Comparison of ENCODE assay signal across 26 mouse cellular contexts in genomic region chr8:112730583-112731432, GRCm38 (mm10).
DNase-seq lines count a peak whose midpoint lies in the region; ATAC-seq and TF ChIP-seq lines count a peak whose summit lies in the region.
"Had no signal": no experiment of that assay in that cellular context is flagged by ENCODE, and none has a peak within 500 bp of the region (broad histone marks: within the 10 kb centered on the region; RNA-seq: fewer than 3 reads in every experiment).

No protein-coding gene starts in this region.

- no peaks in the 10 kb centered on the region for H3K9me3 ChIP-seq in intestine, embryonic 14.5 days (ENCODE audit: control insufficient read depth, low read length)
- H3K9me3 ChIP-seq in intestine, postnatal 0 days (ENCODE audit: control insufficient read depth) = no peaks in the 10 kb centered on the region
- no peaks in the 10 kb centered on the region for H3K9me3 ChIP-seq in intestine, embryonic 15.5 days
- H3K9me3 ChIP-seq in stomach, embryonic 16.5 days (replicated peaks; ENCODE audit: control insufficient read depth, low read length) = no peaks in the 10 kb centered on the region
- H3K9me3 ChIP-seq: forebrain, embryonic 12.5 days; heart, embryonic 10.5 days; heart, embryonic 15.5 days; limb, embryonic 10.5 days; limb, embryonic 15.5 days had no signal

- WGBS in intestine, embryonic 14.5 days = 42% methylated on average over 15 of the region's 15 CpGs
- WGBS in intestine, postnatal 0 days = 58% methylated on average over 15 of the region's 15 CpGs
- WGBS in intestine, embryonic 15.5 days = 47% methylated on average over 15 of the region's 15 CpGs
- 54% methylated on average over 15 of the region's 15 CpGs for WGBS in stomach, embryonic 16.5 days

- H3K27ac ChIP-seq in intestine, embryonic 14.5 days (ENCODE audit: low read depth) = peak overlapping the region; percentile 75
- H3K27ac ChIP-seq in intestine, postnatal 0 days (ENCODE audit: low read depth, low read length) = no peak overlapping the region
- H3K27ac ChIP-seq in intestine, embryonic 15.5 days = peak overlapping the region; percentile 36
- peak overlapping the region; percentile 42 for H3K27ac ChIP-seq in stomach, embryonic 16.5 days (ENCODE audit: low read length)
- H3K27ac ChIP-seq: forebrain, embryonic 12.5 days; heart, embryonic 10.5 days; heart, embryonic 15.5 days; layer of hippocampus, adult 2 months; limb, embryonic 10.5 days; limb, embryonic 15.5 days; liver, embryonic 14.5 days had no signal

- H3K9ac ChIP-seq in intestine, embryonic 14.5 days (ENCODE audit: low read length) = no peak overlapping the region
- H3K9ac ChIP-seq in intestine, postnatal 0 days (ENCODE audit: low read depth, low read length) = no peak overlapping the region
- H3K9ac ChIP-seq in intestine, embryonic 15.5 days = no peak overlapping the region
- no peak overlapping the region for H3K9ac ChIP-seq in stomach, embryonic 16.5 days (ENCODE audit: low read length)
- H3K9ac ChIP-seq: forebrain, embryonic 12.5 days; heart, embryonic 15.5 days; limb, embryonic 15.5 days; liver, embryonic 14.5 days had no signal

- H3K4me2 ChIP-seq in intestine, embryonic 14.5 days (ENCODE audit: low read length) = no peak overlapping the region
- H3K4me2 ChIP-seq in intestine, postnatal 0 days (replicated peaks; ENCODE audit: low read depth) = no peak overlapping the region
- no peak overlapping the region for H3K4me2 ChIP-seq in intestine, embryonic 15.5 days (replicated peaks)
- H3K4me2 ChIP-seq in stomach, embryonic 16.5 days (ENCODE audit: low read depth, low read length) = no peak overlapping the region; the same call in 1 of the 2 replicates
- H3K4me2 ChIP-seq: forebrain, embryonic 12.5 days; heart, embryonic 15.5 days; limb, embryonic 15.5 days had no signal

- peak; percentile 57 for DNase-seq in intestine, embryonic 14.5 days (ENCODE audit: low spot score)
- peak; percentile 33 for DNase-seq in Muller cell, postnatal 12 days (ENCODE audit: inconsistent ontology term)
- no peak for DNase-seq in cerebellum, adult 8-10 months
- DNase-seq in embryo, embryonic 10.5 days (ENCODE audit: low spot score) = no peak
- DNase-seq: adrenal gland, postnatal 10 days; cerebellum, adult 11-12 months; cerebellum, postnatal 10 days; gastrocnemius, postnatal 10 days; kidney, adult 2 months; kidney, postnatal 36 days; lung, adult 2 months; lung, postnatal 4 days; midbrain, embryonic 14.5 days; right cerebral cortex, postnatal 4 days; thymus, postnatal 25 days had no signal

- ATAC-seq in intestine, embryonic 14.5 days (replicated peaks; ENCODE audit: low FRiP score, low TSS enrichment, low read depth) = peak; percentile 75
- no peak for ATAC-seq in intestine, postnatal 0 days
- ATAC-seq in intestine, embryonic 15.5 days = peak; percentile 68
- peak; percentile 73 for ATAC-seq in stomach, embryonic 16.5 days (ENCODE audit: insufficient read depth, low FRiP score)
- ATAC-seq in granulocyte monocyte progenitor cell, adult 5-6 weeks (replicated peaks; ENCODE audit: poor library complexity, severe bottlenecking) = no peak

- TF ChIP-seq CTCF in intestine, postnatal 0 days (IDR thresholded peaks at IDR 0.05; ENCODE audit: low read depth) = no peak

- H3K36me3 ChIP-seq in intestine, embryonic 14.5 days (ENCODE audit: control insufficient read depth, insufficient read depth, low read length) = no peaks in the 10 kb centered on the region
- no peaks in the 10 kb centered on the region for H3K36me3 ChIP-seq in intestine, postnatal 0 days (ENCODE audit: control insufficient read depth, insufficient read depth)
- no peaks in the 10 kb centered on the region for H3K36me3 ChIP-seq in intestine, embryonic 15.5 days
- H3K36me3 ChIP-seq in stomach, embryonic 16.5 days (ENCODE audit: control insufficient read depth, insufficient read depth, low read length) = no peaks in the 10 kb centered on the region
- H3K36me3 ChIP-seq: forebrain, embryonic 12.5 days; heart, embryonic 10.5 days; heart, embryonic 15.5 days; limb, embryonic 10.5 days; limb, embryonic 15.5 days had no signal

- no peak overlapping the region for H3K4me3 ChIP-seq in intestine, embryonic 14.5 days (ENCODE audit: low read depth, low read length)
- H3K4me3 ChIP-seq in intestine, postnatal 0 days (ENCODE audit: low read depth, low read length) = no peak overlapping the region
- no peak overlapping the region for H3K4me3 ChIP-seq in intestine, embryonic 15.5 days (replicated peaks)
- H3K4me3 ChIP-seq in stomach, embryonic 16.5 days (replicated peaks; ENCODE audit: low read length) = no peak overlapping the region
- H3K4me3 ChIP-seq: forebrain, embryonic 12.5 days; heart, embryonic 10.5 days; heart, embryonic 15.5 days; layer of hippocampus, adult 2 months; limb, embryonic 10.5 days; limb, embryonic 15.5 days had no signal

- H3K27me3 ChIP-seq in intestine, embryonic 14.5 days (replicated peaks; ENCODE audit: control insufficient read depth, insufficient read depth, low read length) = no peaks in the 10 kb centered on the region
- H3K27me3 ChIP-seq in intestine, postnatal 0 days (replicated peaks; ENCODE audit: control insufficient read depth, insufficient read depth, low read length) = no peaks in the 10 kb centered on the region
- H3K27me3 ChIP-seq in intestine, embryonic 15.5 days (replicated peaks) = no peaks in the 10 kb centered on the region
- H3K27me3 ChIP-seq in stomach, embryonic 16.5 days (ENCODE audit: control insufficient read depth, insufficient read depth, low read length) = no peaks in the 10 kb centered on the region
- H3K27me3 ChIP-seq: forebrain, embryonic 12.5 days; heart, embryonic 15.5 days; limb, embryonic 15.5 days had no signal

- peaks cover 18% of the 10 kb centered on the region; the same call in 1 of the 2 replicates for H3K4me1 ChIP-seq in intestine, embryonic 14.5 days (replicated peaks; ENCODE audit: control insufficient read depth, insufficient read depth, low read length)
- no peaks in the 10 kb centered on the region for H3K4me1 ChIP-seq in intestine, postnatal 0 days (replicated peaks; ENCODE audit: control insufficient read depth, insufficient read depth, low read length)
- no peaks in the 10 kb centered on the region; the same call in 1 of the 2 replicates for H3K4me1 ChIP-seq in intestine, embryonic 15.5 days (replicated peaks)
- H3K4me1 ChIP-seq in stomach, embryonic 16.5 days (ENCODE audit: control insufficient read depth, insufficient read depth, low read length) = no peaks in the 10 kb centered on the region
- H3K4me1 ChIP-seq: forebrain, embryonic 12.5 days; heart, embryonic 10.5 days; heart, embryonic 15.5 days; limb, embryonic 10.5 days had no signal

Comparison
In these comparisons a context has a peak if more than half of its experiments do, and no peak if none do; other contexts are left out.
1. ATAC-seq: peak in intestine, embryonic 14.5 days (single experiment), intestine, embryonic 15.5 days (single experiment) and stomach, embryonic 16.5 days (single experiment); none in intestine, postnatal 0 days (single experiment) and granulocyte monocyte progenitor cell, adult 5-6 weeks (single experiment).
2. DNase-seq: peak in intestine, embryonic 14.5 days (single experiment) and Muller cell, postnatal 12 days (single experiment); none in cerebellum, adult 8-10 months (single experiment) and embryo, embryonic 10.5 days (single experiment).